Mouse (Mus musculus): ENCODE results near the gene Plcxd2.

The Plcxd2 gene

GRCm38 (mm10) chr16:46010153-46010905 is at the start of gene Plcxd2:
Gene Plcxd2 (minus strand): TSS chr16:46010218.
- DNase-seq, result peak; percentile 95

- DNase-seq, result no peak
Measured at GRCm38 (mm10) chr16:46046906-46047305, 36.9 kb upstream of the Plcxd2 start.

GRCm38 (mm10) chr16:46036261-46036660 is 26.2 kb upstream of the Plcxd2 start:
- DNase-seq, result no peak

GRCm38 (mm10) chr16:46033896-46034295 is 23.9 kb upstream of the Plcxd2 start:
- DNase-seq, result no peak

GRCm38 (mm10) chr16:46022958-46023491 is 13.0 kb upstream of the Plcxd2 start:
- no peak for DNase-seq

- peak; percentile 64 for DNase-seq
Measured at GRCm38 (mm10) chr16:46022189-46022928, 12.3 kb upstream of the Plcxd2 start.

GRCm38 (mm10) chr16:46021302-46021701 is 11.3 kb upstream of the Plcxd2 start:
- no peak for DNase-seq

GRCm38 (mm10) chr16:46020396-46020795 is 10.4 kb upstream of the Plcxd2 start:
- DNase-seq, result no peak

GRCm38 (mm10) chr16:46019799-46020198 is 9.8 kb upstream of the Plcxd2 start:
- no peak for DNase-seq

GRCm38 (mm10) chr16:46019359-46019758 is 9.3 kb upstream of the Plcxd2 start:
- DNase-seq, result no peak

GRCm38 (mm10) chr16:46011696-46012095 is 1.7 kb upstream of the Plcxd2 start:
- no peak for DNase-seq

- peak; percentile 67 for DNase-seq
Measured at GRCm38 (mm10) chr16:46010906-46011220, 845 bp upstream of the Plcxd2 start.

GRCm38 (mm10) chr16:46009717-46010116 is 301 bp downstream of the Plcxd2 start:
- peak; percentile 22 for DNase-seq

GRCm38 (mm10) chr16:46008766-46009165 is 1.3 kb downstream of the Plcxd2 start:
- DNase-seq, result peak; percentile 54

GRCm38 (mm10) chr16:46008036-46008605 is 1.9 kb downstream of the Plcxd2 start:
- DNase-seq, result no peak

GRCm38 (mm10) chr16:46006261-46006660 is 3.8 kb downstream of the Plcxd2 start:
- DNase-seq, result peak; percentile 76

- DNase-seq, result no peak
Measured at GRCm38 (mm10) chr16:46001550-46002166, 8.4 kb downstream of the Plcxd2 start.

- DNase-seq, result no peak
Measured at GRCm38 (mm10) chr16:46000976-46001375, 9.0 kb downstream of the Plcxd2 start.

- DNase-seq, result no peak
Measured at GRCm38 (mm10) chr16:45999374-46000191, 10.4 kb downstream of the Plcxd2 start.

- no peak for DNase-seq
Measured at GRCm38 (mm10) chr16:45998231-45998630, 11.8 kb downstream of the Plcxd2 start.

GRCm38 (mm10) chr16:45990901-45991676 is 18.9 kb downstream of the Plcxd2 start:
- DNase-seq, result peak; percentile 27

GRCm38 (mm10) chr16:45986236-45986635 is 23.8 kb downstream of the Plcxd2 start:
- no peak for DNase-seq
